Mouse (Mus musculus) thymus, adult 2 months (tissue): ENCODE data around the gene Cntn5.

ENCODE experiments used
- CTCF ChIP-seq: fragments of 200-500 bp; IDR thresholded peaks from 2 replicates; pipeline ENCODE4 v1.5.1; 2012; ENCODE audit warnings: mild to moderate bottlenecking, control low read depth, low read length, moderate library complexity, borderline replicate concordance; ENCODE audit not compliant: control insufficient read depth, poor library complexity, insufficient read depth; ENCODE audit errors: extremely low read depth
- POLR2A ChIP-seq: fragments of 200-500 bp; IDR thresholded peaks from 2 replicates; pipeline ENCODE4 v1.6.1; 2012; ENCODE audit warnings: mild to moderate bottlenecking, low read length, control low read depth, moderate library complexity; ENCODE audit not compliant: control insufficient read depth, poor library complexity, insufficient read depth; ENCODE audit errors: extremely low read depth

GRCm38 (mm10) chr9:10324697-10325368 lies 579.7 kb downstream of the Cntn5 start:
- no peak for TF ChIP-seq CTCF
- no peak for TF ChIP-seq POLR2A
